Mouse (Mus musculus) ovary, adult 10 weeks (tissue): ENCODE data around the gene Dhrs11. TPM values are rescaled to one million over a fixed set of nuclear protein-coding genes. Genes with fewer than 3 reads are reported as not detected.

ENCODE experiments used
- polyA plus RNA-seq: library from polyadenylated mRNA; stranded (reverse); fragments of 350-450 nt; fragmentation: Illumina TruSeq; extraction: RNeasy Lipid Tissue Mini Kit (QIAGEN cat#74804); gene quantifications from one replicate; pipeline ENCODE4 v1.2.3, GENCODE M21; 2014

Gene Dhrs11
- polyA plus RNA-seq, result 3.4 TPM

DNA sequence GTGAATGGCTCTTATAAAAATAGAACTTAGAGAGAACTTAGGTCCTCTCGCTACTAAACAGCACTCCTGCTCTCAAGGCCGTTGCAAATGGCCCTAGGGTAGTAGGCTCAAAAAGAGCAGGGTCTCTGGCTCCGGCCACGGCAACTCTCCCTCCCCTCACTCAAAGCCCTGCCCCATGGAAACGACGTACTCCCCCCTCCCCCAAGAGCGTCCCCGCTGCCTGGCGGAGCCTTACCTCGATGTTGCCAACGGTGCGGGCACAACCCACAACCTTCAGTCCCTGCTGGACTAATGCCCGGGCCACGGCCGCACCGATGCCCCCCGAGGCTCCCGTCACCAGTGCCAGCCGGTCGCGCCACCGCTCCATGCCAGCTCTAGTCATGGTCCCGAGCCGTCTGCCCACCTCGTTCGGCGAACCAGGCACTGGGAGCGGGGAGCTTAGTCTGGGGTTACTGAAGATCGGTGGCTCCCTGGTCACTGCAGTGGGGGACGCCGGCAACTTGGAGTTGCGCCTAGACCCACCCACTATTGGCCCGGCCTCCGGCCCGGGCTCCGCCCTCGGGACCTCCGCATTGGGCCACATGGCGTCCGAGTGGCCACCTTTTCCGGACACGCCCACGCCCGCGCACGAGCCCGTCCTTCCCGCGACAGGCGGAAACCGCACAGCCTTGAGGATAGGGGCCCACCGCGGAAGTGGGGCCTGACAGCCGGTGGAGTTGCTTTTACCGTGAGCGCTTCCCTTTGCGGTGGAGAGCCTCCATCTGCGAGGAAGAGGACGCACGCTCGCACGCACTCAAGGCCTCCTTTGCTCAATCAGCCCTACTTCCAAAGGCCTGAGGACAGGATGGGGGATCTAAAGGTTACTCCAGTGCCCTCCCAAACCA lies at the start of gene Dhrs11:
Gene Dhrs11, minus strand, starts transcription at position 479 of the 884 bp plus-strand sequence.

DNA sequence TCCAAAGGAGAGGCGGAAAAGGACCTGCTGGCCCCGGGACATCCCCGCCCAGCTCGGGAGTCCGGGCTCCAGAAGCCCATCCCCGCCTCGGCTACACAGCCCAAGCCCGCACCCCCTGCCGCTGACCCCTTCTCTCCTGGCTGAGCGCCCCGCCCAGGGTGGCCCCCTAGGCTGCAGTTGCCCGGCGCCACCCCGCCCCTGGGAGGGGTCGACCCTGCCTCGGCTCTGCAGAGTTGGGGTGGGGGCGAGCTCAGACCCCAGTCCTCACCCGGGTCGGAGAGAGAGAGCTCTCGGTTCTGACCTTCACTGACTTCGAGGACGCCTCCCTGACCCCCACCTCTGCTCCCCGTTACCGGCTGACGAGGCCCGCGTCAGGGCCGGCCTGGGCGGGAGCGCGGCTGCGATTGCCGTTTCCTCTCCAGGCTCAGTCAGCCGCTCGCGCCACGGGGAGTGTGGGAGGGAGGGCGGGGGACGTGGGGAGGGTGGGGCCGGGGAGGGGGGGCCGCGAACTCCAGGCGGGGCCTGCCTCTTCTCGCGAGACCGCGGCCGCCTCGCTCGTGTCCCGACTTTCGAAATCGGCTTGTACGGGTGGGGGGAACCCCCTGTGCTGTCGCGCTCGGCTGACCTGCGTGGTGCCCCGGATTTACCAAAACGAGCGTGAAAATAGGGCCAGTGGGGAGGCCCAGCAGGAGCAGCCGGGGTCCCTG lies 41.7 kb upstream of the Dhrs11 start, which contains the start of gene Ggnbp2:
Gene Ggnbp2, minus strand, starts transcription at position 481 of the 707 bp plus-strand sequence.

DNA sequence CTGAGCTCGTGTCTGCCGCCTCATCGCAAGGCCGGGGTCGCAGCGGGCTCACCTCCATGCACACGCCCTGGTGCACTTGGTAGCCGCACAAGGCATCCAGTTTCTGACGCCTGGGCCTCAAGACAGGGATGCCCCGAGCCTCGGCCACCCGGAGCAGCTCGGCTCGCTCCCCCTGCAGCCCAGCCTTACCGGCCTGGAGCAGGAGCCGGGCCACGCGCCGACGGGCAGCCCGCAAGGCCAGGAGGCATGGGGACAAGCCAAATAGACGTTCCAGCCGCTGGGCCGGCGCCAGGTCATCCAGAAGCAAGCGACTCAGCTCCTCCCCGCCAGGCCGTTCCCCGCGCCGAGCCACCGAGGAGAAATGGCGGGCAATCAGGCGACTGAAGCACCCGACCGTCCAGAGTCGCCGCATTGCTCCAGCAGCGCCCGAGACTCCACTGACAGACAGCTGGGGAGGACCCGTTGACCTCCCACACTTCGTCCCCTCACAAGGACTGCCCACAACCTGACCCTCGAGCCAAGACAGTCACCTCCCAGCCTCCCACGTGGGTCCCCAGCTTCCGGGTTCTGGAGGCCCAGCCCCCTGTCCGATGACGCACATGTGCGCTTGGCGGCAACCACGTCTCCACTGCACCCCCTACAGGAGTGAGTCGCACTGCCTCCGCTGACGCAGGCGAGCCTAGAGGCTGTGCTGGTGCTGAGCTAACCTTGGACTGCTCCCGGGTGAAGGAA lies 9.7 kb downstream of the Dhrs11 start, which contains the start of gene Mrm1:
Gene Mrm1, minus strand, starts transcription at position 555 of the 732 bp plus-strand sequence.

Other genes starting within 250 kb of the Dhrs11 start
- gene Mrm1, start 9.5 kb downstream of the Dhrs11 start, polyA plus RNA-seq, result 2.4 TPM
- 323 TPM for gene Ggnbp2, start 41.8 kb upstream of the Dhrs11 start, polyA plus RNA-seq
- 3.2 TPM for gene Myo19, start 51.2 kb upstream of the Dhrs11 start, polyA plus RNA-seq
- gene Pigw, start 51.3 kb upstream of the Dhrs11 start, polyA plus RNA-seq, result 15.8 TPM
- 6.0 TPM for gene Znhit3, start 87.4 kb upstream of the Dhrs11 start, polyA plus RNA-seq
- gene Car4, start 128.8 kb upstream of the Dhrs11 start, polyA plus RNA-seq, result 0.63 TPM